Mouse (Mus musculus) forebrain, embryonic 12.5 days (tissue): ENCODE results near the gene Muc15. TPM values are rescaled to one million over a fixed set of nuclear protein-coding genes. Genes with fewer than 3 reads are reported as not detected.

Source experiments
- polyA plus RNA-seq: library from polyadenylated mRNA; unstranded; fragments of >200 nt; fragmentation: Nextera tagmentation; extraction: Ambion mirVana; gene quantifications from 2 replicates; pipeline ENCODE4 v1.2.1, GENCODE M21; 2016

The Muc15 gene
- polyA plus RNA-seq, 1 experiment from 2014 or later: 0.06 TPM

Other genes with a start within 250 kb of the Muc15 start
- gene Slc5a12, start 124.0 kb upstream of the Muc15 start, polyA plus RNA-seq: not detected in 2 replicates
- 0.94 and 1.3 TPM in 2 replicates for gene Ano3, start 229.6 kb downstream of the Muc15 start, polyA plus RNA-seq